Mouse (Mus musculus) bone marrow macrophage, adult 2 months (primary cell): Measurements from ENCODE around the gene Ppef1.
"Not testable (repeated sequence)": the region's sequence is repeated elsewhere in the genome, so short reads cannot be mapped to it uniquely, and the experiment has no call there.

Experiments
- CTCF ChIP-seq: IDR thresholded peaks from 2 replicates; pipeline ENCODE4 v1.5.1; 2012; ENCODE audit warnings: low read depth, mild to moderate bottlenecking, low read length, moderate library complexity
- POLR2A ChIP-seq: IDR thresholded peaks from 2 replicates; pipeline ENCODE4 v1.6.1; 2012; ENCODE audit warnings: mild to moderate bottlenecking, low read depth, low read length, borderline replicate concordance

GRCm38 (mm10) chrX:160769622-160770021 lies 34.1 kb upstream of the Ppef1 start:
- not testable (repeated sequence) for TF ChIP-seq CTCF, POLR2A
